Mouse (Mus musculus) spleen, embryonic (tissue): ENCODE measurements around the gene Gm49601.

Experiments
- CTCF ChIA-PET: fragments of 350-600 bp; sonication (Branson Sonifier 250); formaldehyde crosslinking; loops from one replicate; lab custom pipeline; 2022; lab: Charles Lee

Gm49601 gene

DNA sequence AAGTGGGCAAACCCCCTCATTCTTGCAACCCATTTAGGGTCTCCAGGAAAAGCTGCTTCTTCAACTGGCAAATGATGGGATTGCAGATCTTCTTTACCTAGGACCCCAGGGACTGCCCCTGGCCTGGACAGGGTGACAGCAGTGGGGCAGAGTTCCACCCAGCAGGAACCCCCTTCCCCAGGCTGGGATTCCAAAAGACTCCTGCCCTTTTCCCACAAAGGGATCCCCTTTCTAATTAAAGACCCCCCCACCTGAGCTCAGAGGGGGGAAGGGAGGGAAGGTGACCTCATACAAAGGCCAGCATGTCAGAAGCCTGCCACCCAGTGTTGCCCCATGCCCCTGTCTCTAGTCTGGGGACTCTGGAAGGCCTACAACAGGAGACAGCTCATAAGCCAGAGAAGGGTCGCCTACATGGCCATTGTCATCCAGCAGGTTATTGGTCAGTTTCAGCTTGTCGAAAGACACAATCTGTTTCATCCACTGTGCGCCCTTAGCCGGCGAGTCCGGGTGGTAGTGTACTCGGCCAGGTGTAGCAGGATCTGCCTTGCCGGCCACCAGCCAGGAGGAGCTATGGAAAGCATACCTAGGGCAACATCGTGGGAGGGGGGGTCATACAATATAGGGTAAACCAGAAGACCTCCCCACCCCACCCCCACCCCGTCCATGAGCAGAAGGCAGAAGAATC, 42.4 kb downstream of the Gm49601 start:
- CTCF ChIA-PET: interaction anchor here (0.5 kb wide), 1 partner anchor 108 kb away, joined by 3 read pairs; no protein-coding TSS in a partner anchor

- CTCF ChIA-PET: no interaction called here
These were observed 43.1 kb downstream of the Gm49601 start for GRCm38 (mm10) chr16:18583169-18583568.

DNA sequence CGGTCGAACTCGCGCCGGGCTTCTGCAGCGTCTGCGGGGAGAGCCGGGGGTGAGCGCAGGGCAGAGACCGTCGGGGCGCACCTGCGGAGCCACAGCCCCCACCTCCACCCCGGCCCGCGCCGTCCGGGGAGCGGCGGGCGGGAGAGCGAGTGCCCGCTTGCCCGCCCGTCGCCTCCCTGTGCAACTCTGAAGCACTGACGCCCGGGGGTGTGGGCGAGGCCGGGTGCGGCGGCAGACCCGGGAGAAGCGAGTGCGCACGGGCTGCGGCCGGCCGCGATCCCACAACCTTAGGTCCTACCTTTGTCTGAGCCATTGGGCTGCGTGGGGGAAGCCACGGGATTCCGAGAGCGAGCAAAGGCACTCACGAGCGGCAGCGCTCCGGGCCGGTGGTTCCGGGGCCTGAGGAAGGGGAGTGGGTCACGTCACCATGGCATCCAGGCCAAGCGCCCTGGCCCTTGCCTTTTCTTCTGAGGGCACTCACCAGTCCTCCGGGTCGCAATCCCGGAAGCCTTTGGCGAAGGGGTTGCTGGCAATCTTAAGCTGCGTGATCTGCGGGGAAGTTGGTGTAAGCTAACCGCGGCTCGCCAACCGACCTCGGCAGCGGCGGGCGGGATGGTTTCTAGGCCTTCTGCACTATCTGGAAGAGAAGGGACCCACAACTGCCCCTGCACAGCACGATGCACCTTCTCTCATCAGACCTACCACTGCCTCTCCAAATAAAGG, 43.6 kb downstream of the Gm49601 start:
- CTCF ChIA-PET: no interaction called here

DNA sequence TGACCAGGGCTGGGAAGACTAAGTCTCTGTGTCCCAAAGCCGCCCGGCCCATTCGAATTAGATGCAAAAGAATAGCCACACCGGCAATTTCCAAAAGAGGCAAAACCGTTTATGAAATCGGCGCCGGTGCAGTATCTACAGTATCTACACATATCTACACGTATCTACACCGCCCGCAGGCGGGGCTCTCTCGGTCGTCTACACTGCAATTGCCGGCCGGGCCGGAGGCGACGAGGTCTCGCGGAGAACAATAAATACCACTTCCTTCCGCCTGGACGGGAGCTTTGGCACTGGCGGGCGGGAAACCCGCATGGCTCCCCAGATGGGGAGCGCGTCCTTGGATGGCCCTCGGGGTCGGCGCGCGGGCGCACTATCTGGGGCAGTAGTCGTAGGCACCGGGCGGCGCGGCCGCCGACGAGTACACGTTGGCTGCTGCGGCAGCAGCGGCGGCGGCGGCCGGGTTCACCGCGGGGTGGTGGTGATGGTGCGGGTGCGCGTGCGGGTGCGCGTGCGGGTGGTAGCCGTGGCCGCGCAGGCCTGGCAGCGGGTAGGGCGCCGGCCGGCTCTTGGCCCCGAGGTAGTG, 44.5 kb downstream of the Gm49601 start:
- CTCF ChIA-PET: no interaction called here

- CTCF ChIA-PET: no interaction called here
These were observed 45.1 kb downstream of the Gm49601 start for GRCm38 (mm10) chr16:18581050-18581622.

GRCm38 (mm10) chr16:18580389-18580788, 45.8 kb downstream of the Gm49601 start:
- CTCF ChIA-PET: no interaction called here

DNA sequence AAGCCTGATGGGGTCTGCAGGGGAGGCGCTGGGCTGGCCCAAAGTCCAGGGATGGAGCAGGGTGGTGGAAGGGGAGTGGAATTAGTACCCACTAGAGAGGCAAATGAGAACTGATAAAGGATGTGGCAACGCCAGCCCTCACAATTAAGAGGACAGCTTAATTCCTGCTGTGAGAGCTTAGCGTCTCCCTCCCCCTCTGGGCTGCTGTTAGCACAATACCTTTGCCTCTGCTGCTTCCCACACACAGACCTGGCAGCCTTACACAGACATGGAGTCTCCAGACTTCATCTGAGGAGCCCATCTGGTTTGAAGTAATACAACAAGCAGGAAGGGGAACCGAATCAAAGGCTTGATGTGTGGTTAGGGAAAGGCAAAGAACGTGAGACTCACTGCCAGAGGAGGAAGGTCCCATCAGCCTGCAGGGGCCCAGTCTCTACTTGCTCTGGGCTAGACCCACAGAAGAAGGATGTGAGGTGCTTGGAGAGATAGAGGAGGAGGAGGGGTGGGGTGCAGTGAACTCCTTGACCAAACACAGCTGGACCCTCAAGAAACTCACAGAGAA, 48.5 kb downstream of the Gm49601 start:
- CTCF ChIA-PET: no interaction called here

DNA sequence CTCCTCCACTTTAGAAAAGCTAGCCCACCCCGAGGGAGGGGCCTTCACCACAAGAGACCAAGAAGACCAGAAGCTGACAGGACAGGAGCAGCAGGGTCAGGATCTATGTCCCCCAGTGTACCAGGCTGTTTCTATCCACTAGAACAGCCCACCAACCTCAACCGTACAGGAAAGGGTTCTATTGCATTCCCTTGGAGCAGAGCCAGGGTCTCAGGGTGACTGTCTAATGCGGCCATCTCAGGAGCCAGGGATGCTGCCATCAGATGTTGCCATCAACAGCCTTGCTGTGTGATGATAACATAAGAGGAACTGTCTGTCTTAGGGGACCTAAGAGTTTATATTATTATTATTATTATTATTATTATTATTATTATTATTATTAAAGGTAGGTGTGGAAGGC, 49.2 kb downstream of the Gm49601 start:
- CTCF ChIA-PET: interaction anchor here (0.6 kb wide), 1 partner anchor 1681 kb away, joined by 3 read pairs; no protein-coding TSS in a partner anchor

- CTCF ChIA-PET: no interaction called here
These were observed 52.0 kb downstream of the Gm49601 start for GRCm38 (mm10) chr16:18574196-18574595.
